Mouse (Mus musculus) brown adipose tissue, adult 24 weeks (tissue): ENCODE data around the gene 3830406C13Rik. TPM values are rescaled to one million over a fixed set of nuclear protein-coding genes. Genes with fewer than 3 reads are reported as not detected.

Source experiments
- H3K27ac ChIP-seq: fragments of 200-500 bp; replicated peaks from 2 replicates; pipeline ENCODE4 v1.5.1; 2012; ENCODE audit warnings: low read depth, mild to moderate bottlenecking, low read length
- H3K4me1 ChIP-seq: fragments of 200-500 bp; 2 replicates; pipeline ENCODE4 v1.6.1; 2012; ENCODE audit warnings: low read length, mixed read lengths; ENCODE audit not compliant: control insufficient read depth, insufficient read depth, insufficient read length
- H3K4me3 ChIP-seq: fragments of 200-500 bp; 2 replicates; pipeline ENCODE4 v1.5.1; 2012; ENCODE audit warnings: low read depth, mild to moderate bottlenecking, low read length, moderate library complexity; ENCODE audit not compliant: insufficient read depth
- polyA plus RNA-seq: library from polyadenylated mRNA; stranded (reverse); fragments of >200 nt; gene quantifications from 2 replicates; pipeline ENCODE4 v1.2.4, GENCODE M21; 2012; ENCODE audit not compliant: missing spikeins, insufficient read depth, insufficient read length

Gene 3830406C13Rik
- polyA plus RNA-seq, 1 experiment, result 72.7 TPM

DNA sequence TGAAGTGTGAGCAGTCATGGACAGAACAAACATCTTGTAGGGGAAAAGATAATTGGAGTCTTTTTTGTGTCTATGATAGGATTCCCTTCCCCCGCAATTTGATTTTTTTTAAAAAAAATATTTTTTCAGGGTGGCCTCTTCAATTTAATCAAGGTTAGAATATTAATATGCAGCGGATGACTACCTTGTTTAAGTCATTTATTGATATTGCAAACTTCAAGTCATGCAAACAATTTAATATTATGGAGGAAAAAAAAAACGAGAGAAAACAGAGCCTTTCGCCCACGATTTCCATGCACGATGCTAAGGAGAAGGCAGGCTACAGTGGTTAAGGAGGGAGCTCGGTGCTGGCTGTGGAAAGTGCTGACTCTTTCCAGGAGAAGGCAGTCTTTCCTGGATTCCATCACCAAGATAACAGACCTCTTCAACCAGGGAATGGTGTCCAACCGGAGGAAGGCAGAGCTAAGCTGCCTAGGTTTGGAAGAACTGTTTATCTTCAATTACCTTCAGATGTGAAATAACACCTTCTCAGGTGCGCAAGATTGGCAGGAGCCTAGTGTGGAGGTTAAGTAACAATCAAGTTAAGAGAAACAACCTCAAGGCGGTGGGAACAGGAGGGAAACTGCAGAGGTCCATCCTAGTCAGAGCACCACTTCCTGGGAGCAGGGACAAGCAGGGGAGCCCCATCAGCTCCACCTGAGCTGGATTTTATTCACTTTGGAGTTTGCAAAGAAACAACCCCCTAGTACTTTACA is 55.0 kb downstream of the 3830406C13Rik start:
- no peaks in the 10 kb centered on the region for H3K4me1 ChIP-seq
- no peak overlapping the region for H3K27ac ChIP-seq
- no peak overlapping the region for H3K4me3 ChIP-seq

GRCm38 (mm10) chr14:12340238-12341074 is 56.5 kb downstream of the 3830406C13Rik start:
- H3K4me3 ChIP-seq, result no peak overlapping the region
- H3K27ac ChIP-seq, result no peak overlapping the region
- H3K4me1 ChIP-seq, result no peaks in the 10 kb centered on the region

DNA sequence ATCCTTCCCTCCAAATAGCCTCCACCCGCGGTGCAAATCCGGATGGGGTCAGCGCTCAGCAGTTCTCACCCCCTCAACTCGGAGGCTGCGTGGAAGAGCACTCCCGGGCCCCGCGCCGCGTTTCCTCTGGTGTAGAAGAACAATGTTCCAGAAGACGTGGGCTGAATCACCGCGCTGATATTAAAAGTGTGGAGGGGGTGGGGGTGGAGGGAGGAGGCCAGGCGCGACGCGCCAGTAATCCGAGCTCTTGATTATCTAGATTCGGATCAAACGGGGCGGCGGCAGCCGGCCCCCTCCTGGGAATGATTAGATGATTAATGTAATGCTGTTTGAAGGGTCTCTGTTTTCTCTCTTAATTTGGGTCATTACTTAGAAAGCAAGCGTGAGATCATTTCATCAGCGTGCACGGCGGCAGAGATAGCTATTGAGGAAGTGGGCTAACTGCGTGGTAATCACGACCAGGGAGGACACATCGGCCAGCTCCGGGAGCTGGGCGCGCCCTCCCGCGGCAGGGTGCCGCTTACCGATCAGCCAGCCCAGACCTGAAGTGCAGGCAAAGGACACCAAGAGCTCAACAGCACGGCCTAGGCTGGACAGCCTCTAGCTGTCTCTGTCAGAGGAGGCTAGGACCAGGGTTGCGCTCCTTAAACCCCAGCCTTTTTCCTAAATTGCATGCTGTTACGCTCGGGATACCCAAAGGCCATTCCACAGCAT is 57.3 kb downstream of the 3830406C13Rik start:
- H3K4me1 ChIP-seq, result no peaks in the 10 kb centered on the region
- no peak overlapping the region for H3K27ac ChIP-seq
- no peak overlapping the region for H3K4me3 ChIP-seq

DNA sequence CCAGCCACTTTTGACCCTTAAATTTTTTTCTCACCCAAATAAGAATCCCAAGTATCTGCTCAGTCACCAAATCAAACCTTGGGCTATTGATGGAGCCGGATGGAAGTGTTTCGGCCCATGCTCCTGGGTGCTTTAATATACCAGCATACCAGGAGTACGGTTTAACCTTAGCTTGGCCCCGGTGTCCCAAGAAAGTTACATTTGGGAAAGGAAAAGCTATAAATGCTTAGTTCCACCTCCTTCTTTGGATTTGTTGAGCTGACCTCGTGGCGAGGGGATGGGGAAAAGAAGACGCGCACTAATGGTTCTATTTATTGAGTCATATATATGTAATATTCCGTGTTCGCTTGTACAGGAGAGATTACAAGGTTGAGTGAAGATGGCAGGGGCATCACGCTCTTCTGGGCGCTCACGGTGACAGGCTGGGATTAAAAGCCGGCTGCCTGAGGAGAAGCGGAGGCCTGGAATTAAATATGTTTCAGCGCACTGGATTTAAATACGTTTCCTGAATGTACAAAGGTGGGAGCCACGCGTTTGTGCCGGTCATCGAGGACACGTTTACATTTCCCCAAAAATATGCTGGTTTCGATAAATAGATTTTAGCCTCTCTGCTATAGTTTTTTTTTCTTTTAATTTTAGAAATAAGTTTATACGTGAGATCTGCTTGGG is 58.0 kb downstream of the 3830406C13Rik start:
- H3K27ac ChIP-seq, result no peak overlapping the region
- H3K4me1 ChIP-seq, result no peaks in the 10 kb centered on the region
- no peak overlapping the region for H3K4me3 ChIP-seq

DNA sequence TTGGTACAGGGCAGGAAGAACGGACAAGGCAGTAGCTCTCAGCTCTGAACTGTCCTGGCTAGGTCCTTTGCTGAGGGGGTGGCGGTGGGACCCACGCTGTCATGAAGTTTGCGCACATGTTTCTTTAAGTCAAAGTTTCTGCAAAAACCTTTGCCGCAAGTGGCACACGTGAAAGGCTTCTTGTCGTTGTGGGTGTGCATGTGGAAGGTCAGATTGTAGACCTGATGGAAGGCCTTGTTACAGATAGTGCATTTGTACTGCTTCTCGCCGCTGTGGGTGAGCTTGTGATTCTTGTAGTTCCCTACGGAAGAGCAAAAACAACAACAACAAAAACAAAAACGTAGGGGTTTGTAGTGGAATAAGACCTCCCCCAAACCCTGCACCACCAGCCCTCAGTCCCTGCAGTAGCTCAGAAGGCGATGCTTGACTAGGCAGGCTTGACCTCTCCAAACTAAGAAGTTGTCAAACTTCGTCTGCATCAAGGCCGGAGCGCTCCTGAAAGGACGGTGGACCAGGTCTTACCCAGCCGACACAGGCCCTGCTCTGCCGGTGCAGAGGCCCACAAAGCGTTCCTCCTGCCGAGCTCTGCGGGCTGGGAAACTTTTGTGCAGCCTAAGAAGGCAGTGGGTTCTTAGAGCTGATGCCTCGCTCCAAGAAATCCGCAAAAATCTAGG is 58.6 kb downstream of the 3830406C13Rik start:
- no peaks in the 10 kb centered on the region for H3K4me1 ChIP-seq
- no peak overlapping the region for H3K27ac ChIP-seq
- no peak overlapping the region for H3K4me3 ChIP-seq

DNA sequence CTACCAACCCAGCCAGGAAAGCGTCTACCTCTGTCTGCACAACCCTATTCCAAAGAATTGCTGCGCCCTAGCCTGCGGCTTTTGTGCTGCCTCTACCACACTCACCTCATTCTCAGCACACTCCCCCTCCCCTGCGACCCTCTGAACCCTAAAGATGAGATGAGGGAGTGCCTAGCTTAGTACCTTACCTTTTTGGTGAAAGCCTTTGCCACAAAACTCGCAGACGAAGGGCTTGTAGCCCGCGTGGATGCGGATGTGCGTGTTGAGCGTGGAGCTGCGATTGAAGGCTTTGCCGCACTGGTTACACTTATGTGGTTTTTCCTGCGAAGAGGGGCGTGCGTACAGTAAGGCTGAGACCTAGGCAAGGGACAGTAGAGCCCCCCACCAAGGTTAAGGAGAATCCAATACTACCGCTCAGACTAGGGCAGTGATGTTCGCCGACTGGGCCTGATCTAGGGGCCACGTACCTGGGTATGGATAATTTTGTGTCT is 59.5 kb downstream of the 3830406C13Rik start:
- Histone ChIP-seq H3K4me3 (no peak overlapping the region), H3K4me1 (no peaks in the 10 kb centered on the region), H3K27ac (no peak overlapping the region)

DNA sequence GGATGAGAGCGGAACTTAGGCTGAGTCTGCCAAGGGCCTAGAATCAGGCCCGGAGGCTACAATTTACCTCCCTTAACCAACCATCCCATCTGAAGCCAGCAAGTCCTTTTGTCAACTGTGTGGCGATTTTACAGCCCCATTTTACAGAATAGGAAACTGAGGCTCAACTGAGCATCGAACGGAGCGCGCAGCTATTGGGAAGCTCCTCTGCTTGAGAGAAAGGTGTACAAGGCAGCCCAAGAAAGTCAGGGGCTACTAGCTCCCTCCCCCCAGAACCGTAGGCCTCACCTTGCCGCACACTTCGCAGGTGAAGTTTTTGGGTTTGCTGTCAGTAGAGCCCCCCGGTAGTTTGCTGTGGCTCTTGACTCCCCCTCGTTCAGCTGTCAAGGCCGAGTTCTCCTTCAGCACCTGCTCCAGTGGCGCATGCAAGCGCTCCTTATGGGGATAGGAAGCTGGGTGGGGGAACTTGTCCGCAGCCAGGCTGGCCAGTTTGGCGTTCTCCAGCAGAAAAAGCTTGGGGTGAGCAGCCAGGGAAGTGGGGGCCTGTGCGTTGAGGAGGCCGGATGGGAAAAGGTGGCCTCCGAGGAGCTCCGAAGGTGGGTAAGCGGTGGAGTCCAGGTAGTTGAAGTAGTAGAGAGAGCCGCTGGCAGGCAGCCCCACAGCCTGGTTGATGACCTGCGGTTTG is 60.2 kb downstream of the 3830406C13Rik start:
- no peak overlapping the region for H3K27ac ChIP-seq
- no peaks in the 10 kb centered on the region for H3K4me1 ChIP-seq
- no peak overlapping the region for H3K4me3 ChIP-seq

GRCm38 (mm10) chr14:12344746-12345240 is 60.8 kb downstream of the 3830406C13Rik start:
- Histone ChIP-seq H3K4me1 (no peaks in the 10 kb centered on the region), H3K4me3 (no peak overlapping the region), H3K27ac (no peak overlapping the region)

GRCm38 (mm10) chr14:12345241-12345921 is 61.4 kb downstream of the 3830406C13Rik start:
- H3K4me3 ChIP-seq, result no peak overlapping the region
- no peaks in the 10 kb centered on the region for H3K4me1 ChIP-seq
- no peak overlapping the region for H3K27ac ChIP-seq

DNA sequence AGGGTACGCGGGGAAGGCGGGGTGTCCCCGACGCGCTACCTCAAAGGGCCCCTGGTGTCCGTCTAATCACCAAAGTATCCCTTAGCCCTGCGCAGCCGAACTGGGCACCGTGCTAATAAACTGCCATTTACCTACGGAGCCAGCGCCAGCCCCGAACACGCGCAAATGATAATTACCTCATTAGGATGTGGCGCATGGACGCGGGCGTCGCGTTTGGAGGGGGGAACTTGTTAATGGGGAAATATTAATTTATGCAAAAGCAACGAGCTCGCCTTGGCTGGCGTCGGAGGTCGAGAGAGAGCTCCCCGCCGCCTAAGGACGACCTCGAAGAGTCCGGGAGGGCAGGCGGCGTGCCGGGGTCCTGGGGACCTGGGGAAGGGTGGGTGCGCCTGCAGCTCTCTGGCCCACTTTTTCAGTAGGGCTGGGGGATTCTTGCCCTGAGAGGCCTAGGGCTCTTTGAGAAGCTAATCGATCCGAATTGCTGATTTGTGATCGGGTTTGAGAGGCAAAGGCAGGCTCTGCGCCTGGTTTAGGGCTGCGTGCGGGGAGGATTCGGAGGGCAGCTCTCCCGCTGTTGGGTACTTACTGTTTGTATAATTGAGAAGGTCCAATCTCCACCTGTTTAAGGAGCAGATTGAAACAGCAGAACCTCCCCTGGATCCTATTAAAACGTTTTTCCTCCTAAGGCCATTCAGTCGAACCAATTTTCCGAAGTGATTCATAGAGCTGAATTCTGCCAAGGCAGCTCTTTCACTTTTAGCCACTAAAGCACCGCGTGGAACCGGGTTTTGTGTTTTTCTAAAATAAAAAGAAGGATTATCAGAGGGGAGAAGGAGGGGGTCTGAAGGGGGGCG is 62.3 kb downstream of the 3830406C13Rik start:
- Histone ChIP-seq H3K27ac (no peak overlapping the region), H3K4me1 (no peaks in the 10 kb centered on the region), H3K4me3 (no peak overlapping the region)

DNA sequence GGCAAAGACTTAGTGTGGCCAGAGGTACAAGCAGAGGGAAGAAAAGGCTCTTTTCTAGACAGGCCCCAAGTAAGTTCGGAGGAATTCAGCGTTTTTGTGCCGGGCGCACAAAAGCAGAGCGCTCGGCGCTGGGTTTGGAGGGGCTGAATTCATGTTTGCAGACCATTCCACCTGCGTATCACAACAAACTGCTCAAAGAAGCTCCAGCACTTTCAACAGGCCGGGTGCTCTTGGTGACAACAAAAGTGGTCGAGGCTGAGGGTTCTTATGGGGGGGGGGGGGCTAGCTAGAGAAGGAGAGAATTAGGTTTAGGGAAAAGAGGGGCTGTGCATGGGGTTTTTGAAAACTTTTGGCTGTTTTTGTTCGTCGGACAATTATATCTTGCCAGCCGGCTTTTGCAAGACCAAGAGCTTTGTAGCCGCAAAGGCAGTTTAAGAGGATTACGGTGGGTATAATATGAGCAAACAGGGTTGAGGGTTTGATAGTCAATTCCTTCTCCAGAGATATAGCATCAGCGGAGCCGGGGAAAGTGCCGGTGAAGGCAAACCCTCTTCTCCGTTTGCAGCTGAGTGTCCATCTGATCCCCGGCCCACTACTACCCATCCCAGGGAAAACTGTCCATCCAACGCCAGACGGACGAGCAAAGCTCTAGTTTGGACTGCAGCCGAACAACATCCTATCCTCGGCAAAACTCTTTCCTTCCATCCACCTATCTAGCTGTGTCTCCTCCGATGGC is 63.1 kb downstream of the 3830406C13Rik start:
- H3K27ac ChIP-seq, result no peak overlapping the region
- no peak overlapping the region for H3K4me3 ChIP-seq
- no peaks in the 10 kb centered on the region for H3K4me1 ChIP-seq

DNA sequence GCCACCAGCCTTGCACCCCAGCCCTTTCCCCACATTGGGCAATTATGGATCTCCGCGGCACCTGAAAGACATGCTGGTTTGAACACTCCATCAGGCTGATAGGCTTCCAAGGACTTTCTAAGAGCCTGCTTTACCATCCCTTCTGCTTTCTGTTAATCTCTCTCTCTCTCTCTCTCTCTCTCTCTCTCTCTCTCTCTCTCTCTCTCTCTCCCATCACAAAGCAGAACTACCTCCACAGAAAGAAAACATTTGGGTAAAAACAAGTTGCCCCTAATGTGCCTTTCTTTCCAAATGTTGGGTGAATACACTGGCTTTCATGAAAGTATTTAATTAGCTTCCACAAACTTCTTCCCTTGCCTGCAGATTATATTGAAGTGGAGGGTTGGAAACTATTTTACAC is 64.1 kb downstream of the 3830406C13Rik start, which contains the start of gene Fezf2:
Gene Fezf2, minus strand, starts transcription at position 101 of the 400 bp plus-strand sequence.
- Histone ChIP-seq H3K4me1 (no peaks in the 10 kb centered on the region), H3K4me3 (no peak within 1 kb of the TSS), H3K27ac (no peak within 1 kb of the TSS)
